Mouse (Mus musculus) right cerebral cortex, postnatal 36 days (tissue): ENCODE measurements around the gene Oxnad1.

ENCODE experiments used
- DNase-seq, 2 experiments: peaks; one replicate each; pipeline ENCODE4 v3.0.0; 2022; ENCODE audit warnings: low spot score in 2 of 2, mixed read lengths in 1 of 2

Gene Oxnad1

DNA sequence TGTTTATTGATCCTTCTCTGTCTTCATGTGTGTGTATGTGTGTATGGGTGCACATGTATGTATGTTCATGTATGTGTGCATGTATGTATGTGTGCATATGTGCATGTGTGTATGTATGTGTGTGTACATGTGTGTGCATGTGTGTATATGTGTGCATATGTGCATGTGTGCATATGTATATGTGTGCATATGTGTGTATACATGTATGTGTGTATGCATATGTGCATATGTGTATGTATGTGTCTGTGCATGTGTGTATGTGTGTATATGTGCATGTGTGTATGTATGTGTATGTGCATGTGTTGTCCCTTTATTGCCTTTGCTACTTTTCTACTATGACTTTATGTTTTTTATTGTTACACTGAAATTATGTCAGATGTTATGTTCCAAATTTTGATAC, 59.6 kb downstream of the Oxnad1 start:
- no peak for DNase-seq

DNA sequence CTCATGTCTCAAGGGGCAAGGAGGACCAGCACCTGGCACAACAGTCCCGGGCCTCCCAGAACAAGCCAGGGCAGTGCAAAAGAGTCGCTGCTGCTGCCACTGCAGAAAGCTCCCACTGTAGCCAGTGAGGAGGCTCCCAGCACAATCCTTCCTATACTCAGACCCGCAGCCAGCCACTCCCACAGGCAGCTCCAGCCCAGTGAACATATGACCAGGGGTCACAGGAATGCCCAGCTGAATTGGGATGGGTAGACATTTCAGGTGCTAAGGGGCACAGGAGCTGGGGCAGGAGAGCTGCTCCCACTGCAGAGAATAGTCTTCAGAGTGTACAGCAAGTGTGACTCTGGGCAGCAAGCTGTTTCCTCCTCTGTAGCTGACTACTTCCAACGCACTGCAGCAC, 60.2 kb downstream of the Oxnad1 start:
- no peak for DNase-seq

DNA sequence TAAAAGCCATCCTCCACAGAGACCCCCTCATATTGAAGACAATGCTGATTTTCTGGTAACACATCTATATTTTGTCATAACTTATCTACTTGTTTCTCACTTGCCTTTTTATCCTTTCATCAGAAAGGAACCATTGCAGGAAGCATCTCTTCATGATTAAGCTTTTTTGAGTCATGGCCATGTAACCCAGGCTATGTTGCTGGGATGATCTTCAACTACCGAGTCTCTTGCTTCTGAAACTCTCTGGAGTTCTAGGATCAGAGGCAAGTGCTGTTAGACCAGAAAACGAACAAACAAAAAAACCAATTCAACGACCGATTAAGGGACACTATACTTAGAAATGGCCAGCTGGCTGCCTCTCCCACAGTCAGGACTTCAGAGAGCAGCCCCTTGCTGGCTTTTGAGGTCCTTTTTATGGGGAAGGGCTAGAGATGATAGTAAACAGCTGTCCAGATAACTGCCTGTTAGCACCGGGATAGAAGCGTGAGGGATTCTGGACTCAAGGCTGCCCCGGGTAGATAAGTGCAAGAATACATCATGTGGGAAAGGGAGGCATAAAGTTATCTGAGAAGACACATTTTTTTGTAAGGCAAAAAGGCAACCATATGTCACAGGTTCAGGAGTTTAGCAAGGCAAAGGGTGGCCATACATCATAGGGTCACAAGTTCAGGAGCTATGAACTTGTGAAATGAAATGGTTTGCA, 60.8 kb downstream of the Oxnad1 start:
- no peak for DNase-seq

DNA sequence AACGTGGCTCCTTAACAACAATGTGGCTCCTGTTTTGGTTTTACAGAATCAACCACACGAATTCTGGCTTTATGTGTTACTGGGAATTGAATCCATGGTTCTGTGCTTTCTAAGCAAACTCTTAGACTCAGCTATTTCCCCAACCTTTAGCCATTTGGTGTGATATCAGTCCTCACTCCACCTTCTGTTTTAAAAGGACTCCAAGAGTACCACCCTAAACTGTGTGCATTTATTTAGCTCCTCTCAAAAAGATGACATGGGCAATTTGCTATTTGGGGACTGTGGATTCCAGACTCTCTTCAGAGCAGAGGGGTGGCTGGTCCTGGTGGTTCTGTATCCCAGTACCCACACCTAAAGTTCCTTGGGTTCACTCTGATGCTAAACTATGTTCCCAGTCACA, 61.4 kb downstream of the Oxnad1 start:
- DNase-seq, result no peak

DNA sequence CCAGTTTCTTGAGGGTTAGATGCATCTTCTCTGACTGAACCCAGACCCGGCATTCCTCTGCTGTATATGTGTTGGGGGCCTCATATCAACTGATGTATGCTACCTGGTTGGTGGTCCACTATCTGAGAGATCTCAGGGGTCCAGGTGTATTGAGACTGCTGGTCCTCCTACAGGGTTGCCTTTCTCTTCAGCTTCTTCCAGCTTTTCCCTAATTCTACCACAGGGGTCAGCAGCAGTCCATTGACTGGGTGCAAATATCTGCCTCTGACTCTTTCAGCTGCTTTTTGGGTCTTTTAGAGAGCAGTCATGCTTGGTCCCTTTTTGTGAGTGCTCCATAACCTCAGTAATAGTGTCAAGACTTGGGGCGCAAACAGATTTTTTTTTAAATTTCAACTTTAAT, 65.7 kb downstream of the Oxnad1 start:
- no peak for DNase-seq

DNA sequence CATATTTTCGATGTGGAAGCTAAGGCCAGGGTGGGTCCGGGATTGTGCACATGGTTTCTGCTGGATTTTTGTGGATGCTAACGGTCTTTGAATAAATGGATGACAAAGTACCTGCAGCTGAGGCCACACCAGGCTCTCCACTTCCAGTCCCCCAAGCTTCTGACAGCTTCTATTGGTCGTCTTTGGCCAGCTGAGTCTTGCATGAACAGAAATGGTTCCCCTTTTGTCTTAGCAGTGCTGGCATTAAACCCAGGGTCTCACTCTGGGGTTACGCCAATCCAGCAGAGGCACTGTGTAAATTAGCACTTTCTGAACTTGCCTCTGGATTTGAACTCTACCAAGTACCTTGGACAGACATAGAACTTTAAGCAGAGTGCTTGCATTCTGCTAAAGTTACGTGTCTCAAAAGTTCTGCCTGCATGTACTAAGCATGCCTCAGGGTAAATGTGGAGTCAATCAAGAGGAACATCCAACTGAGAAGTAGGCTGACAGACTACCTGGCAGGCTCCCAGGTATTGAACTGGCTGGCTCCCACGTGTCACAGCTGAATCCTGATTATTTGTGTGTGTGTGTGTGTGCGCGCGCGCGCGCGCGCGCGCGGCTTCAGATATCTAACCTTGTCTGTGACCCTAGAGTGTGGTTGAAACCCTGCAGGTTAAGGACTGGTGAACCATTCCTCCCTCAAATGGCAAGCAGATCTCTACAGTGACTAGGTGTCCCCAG, 67.2 kb downstream of the Oxnad1 start:
- no peak for DNase-seq
